Mouse (Mus musculus) limb, embryonic 12.5 days (tissue): ENCODE data around the gene Cdh6. TPM values are rescaled to one million over a fixed set of nuclear protein-coding genes. Genes with fewer than 3 reads are reported as not detected.

ENCODE experiments used
- ATAC-seq: fragments of 200-750 bp; cut with Nextera tagmentation; 2 replicates; pipeline ENCODE4 v1.8.0; 2017; ENCODE audit warnings: low read depth, moderate TSS enrichment; ENCODE audit not compliant: insufficient number of reproducible peaks, insufficient read depth, low FRiP score, low TSS enrichment
- H3K27ac ChIP-seq: fragments of 300-500 bp; sonication (generic); 2 replicates; pipeline ENCODE4 v1.5.1; 2016; ENCODE audit warnings: mild to moderate bottlenecking, moderate library complexity
- H3K27me3 ChIP-seq: fragments of 300-500 bp; sonication (generic); 2 replicates; pipeline ENCODE4 v1.6.1; 2016; ENCODE audit warnings: mild to moderate bottlenecking, moderate library complexity
- H3K36me3 ChIP-seq: fragments of 300-500 bp; sonication (generic); 2 replicates; pipeline ENCODE4 v1.6.1; 2016; ENCODE audit warnings: mild to moderate bottlenecking, moderate library complexity
- H3K4me1 ChIP-seq: fragments of 300-500 bp; sonication (generic); replicated peaks from 2 replicates; pipeline ENCODE4 v1.6.1; 2016
- H3K4me2 ChIP-seq: fragments of 300-500 bp; sonication (generic); 2 replicates; pipeline ENCODE4 v1.6.1; 2016; ENCODE audit warnings: mild to moderate bottlenecking, moderate library complexity
- H3K4me3 ChIP-seq: fragments of 300-500 bp; sonication (generic); replicated peaks from 2 replicates; pipeline ENCODE4 v1.5.1; 2016; ENCODE audit warnings: mild to moderate bottlenecking
- H3K9ac ChIP-seq: fragments of 300-500 bp; sonication (generic); replicated peaks from 2 replicates; pipeline ENCODE4 v1.6.1; 2016; ENCODE audit warnings: mild to moderate bottlenecking, moderate library complexity
- H3K9me3 ChIP-seq: fragments of 300-500 bp; sonication (generic); 2 replicates; pipeline ENCODE4 v1.6.1; 2016; ENCODE audit warnings: mild to moderate bottlenecking, moderate library complexity
- WGBS: fragments of 180-500 bp; shearing (Covaris S2); methylation state at CpG from one replicate; pipeline ENCODE4 v1.1.7; 2016; 5-methylcytosine and 5-hydroxymethylcytosine counted together
- polyA plus RNA-seq: library from polyadenylated mRNA; unstranded; fragments of >200 nt; fragmentation: Nextera tagmentation; extraction: Ambion mirVana; gene quantifications from 2 replicates; pipeline ENCODE4 v1.2.1, GENCODE M21; 2016

The Cdh6 gene
- polyA plus RNA-seq, 1 experiment from 2014 or later = 6.3 TPM

DNA sequence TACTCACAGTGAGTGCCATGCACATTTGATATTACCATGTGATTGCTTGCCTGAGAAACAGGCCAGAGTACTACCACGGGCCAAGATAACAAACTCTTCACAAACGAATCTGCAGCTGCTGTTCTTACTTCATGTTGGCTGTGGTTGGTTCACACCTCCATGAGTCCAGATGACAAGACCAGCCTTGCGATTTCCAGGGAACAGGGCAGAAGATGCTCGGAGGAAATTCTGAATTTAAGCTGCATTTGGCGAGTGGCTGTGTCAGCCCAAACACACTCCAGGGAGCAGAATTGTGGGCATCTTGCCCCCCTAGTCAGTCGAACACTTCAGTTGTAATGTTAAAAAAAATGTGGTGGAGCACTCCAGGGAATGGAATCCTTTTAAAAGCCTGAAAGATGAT lies 18.1 kb downstream of the Cdh6 start:
- H3K27ac ChIP-seq = no peak overlapping the region
- WGBS = 79% methylated on average over 6 of the region's 6 CpGs
- H3K4me1 ChIP-seq = no peaks in the 10 kb centered on the region
- H3K36me3 ChIP-seq = no peaks in the 10 kb centered on the region
- no peaks in the 10 kb centered on the region for H3K27me3 ChIP-seq
- no peak overlapping the region for H3K4me2 ChIP-seq
- no peak overlapping the region for H3K9ac ChIP-seq
- no peak overlapping the region for H3K4me3 ChIP-seq
- ATAC-seq = no peak
- no peaks in the 10 kb centered on the region for H3K9me3 ChIP-seq

GRCm38 (mm10) chr15:13141983-13142382 lies 31.5 kb downstream of the Cdh6 start:
- H3K36me3 ChIP-seq = no peaks in the 10 kb centered on the region
- no peak overlapping the region for H3K9ac ChIP-seq
- no peak overlapping the region for H3K27ac ChIP-seq
- H3K27me3 ChIP-seq = no peaks in the 10 kb centered on the region
- H3K9me3 ChIP-seq = no peaks in the 10 kb centered on the region
- WGBS = 76% methylated on average over 4 of the region's 4 CpGs
- ATAC-seq = no peak
- H3K4me1 ChIP-seq = no peaks in the 10 kb centered on the region
- H3K4me3 ChIP-seq = no peak overlapping the region
- no peak overlapping the region for H3K4me2 ChIP-seq

DNA sequence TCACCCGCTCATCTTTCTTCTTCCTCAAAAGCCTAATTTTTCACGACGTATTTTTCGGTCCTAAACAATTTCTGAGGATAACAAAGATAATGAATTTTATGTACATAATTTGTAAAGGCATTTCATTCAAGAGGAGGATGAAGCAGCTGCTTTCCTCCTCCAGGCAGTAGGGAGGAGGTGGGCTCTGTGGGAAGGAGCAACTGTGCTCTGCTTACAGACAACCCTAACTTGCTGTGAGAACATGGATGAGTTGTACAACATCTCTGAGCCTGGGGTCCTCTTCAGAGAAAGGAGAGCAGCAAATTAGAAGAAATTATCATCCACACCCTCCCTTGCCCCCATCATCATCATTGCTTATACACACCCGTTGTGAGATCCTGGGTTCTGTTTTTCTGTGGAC lies 33.8 kb downstream of the Cdh6 start:
- 78% methylated on average over 5 of the region's 5 CpGs for WGBS
- Histone ChIP-seq H3K4me3 (no peak overlapping the region), H3K36me3 (no peaks in the 10 kb centered on the region), H3K9me3 (no peaks in the 10 kb centered on the region), H3K9ac (no peak overlapping the region), H3K27ac (no peak overlapping the region), H3K27me3 (no peaks in the 10 kb centered on the region), H3K4me1 (no peaks in the 10 kb centered on the region), H3K4me2 (no peak overlapping the region)
- ATAC-seq = no peak

- Histone ChIP-seq H3K4me3 (no peak overlapping the region), H3K27me3 (no peaks in the 10 kb centered on the region), H3K36me3 (no peaks in the 10 kb centered on the region), H3K27ac (no peak overlapping the region), H3K4me1 (no peaks in the 10 kb centered on the region), H3K9me3 (no peaks in the 10 kb centered on the region), H3K4me2 (no peak overlapping the region), H3K9ac (no peak overlapping the region)
- 84% methylated on average over 6 of the region's 6 CpGs for WGBS
- no peak for ATAC-seq
Observed at GRCm38 (mm10) chr15:13137166-13137565, 36.3 kb downstream of the Cdh6 start.

- 66% methylated on average over 1 of the region's 1 CpGs for WGBS
- Histone ChIP-seq H3K4me1 (no peaks in the 10 kb centered on the region), H3K27ac (no peak overlapping the region), H3K4me2 (no peak overlapping the region), H3K9ac (no peak overlapping the region), H3K9me3 (no peaks in the 10 kb centered on the region), H3K4me3 (no peak overlapping the region), H3K36me3 (no peaks in the 10 kb centered on the region), H3K27me3 (no peaks in the 10 kb centered on the region)
- ATAC-seq = no peak
Observed at GRCm38 (mm10) chr15:13134086-13134485, 39.4 kb downstream of the Cdh6 start.

- ATAC-seq = no peak
- no peaks in the 10 kb centered on the region for H3K4me1 ChIP-seq
- H3K27me3 ChIP-seq = no peaks in the 10 kb centered on the region
- H3K9me3 ChIP-seq = no peaks in the 10 kb centered on the region
- H3K36me3 ChIP-seq = no peaks in the 10 kb centered on the region
- no peak overlapping the region for H3K9ac ChIP-seq
- H3K4me3 ChIP-seq = no peak overlapping the region
- no peak overlapping the region for H3K27ac ChIP-seq
- WGBS = 93% methylated on average over 8 of the region's 8 CpGs
- H3K4me2 ChIP-seq = no peak overlapping the region
Observed at GRCm38 (mm10) chr15:13133370-13133769, 40.1 kb downstream of the Cdh6 start.

DNA sequence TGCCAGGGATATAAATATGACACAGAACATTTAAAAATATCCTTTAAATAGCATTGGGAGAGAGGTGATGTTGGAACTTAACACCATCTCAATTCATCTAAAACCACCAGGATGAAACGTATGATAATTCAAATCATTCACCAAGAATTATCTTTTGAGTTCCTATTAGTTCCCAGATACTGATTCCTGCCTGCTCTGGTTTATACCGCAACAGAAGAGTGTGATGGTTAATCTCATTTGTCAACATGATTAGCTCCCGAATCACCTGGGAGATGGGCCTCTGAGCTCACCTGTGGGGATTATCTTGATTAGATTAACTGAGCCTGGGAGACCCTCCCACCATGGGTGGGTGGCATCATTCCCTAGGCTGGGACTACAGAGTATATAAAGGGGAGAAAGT lies 41.0 kb downstream of the Cdh6 start:
- H3K4me2 ChIP-seq = no peak overlapping the region
- H3K27me3 ChIP-seq = no peaks in the 10 kb centered on the region
- 91% methylated on average over 3 of the region's 3 CpGs for WGBS
- no peak overlapping the region for H3K9ac ChIP-seq
- H3K27ac ChIP-seq = no peak overlapping the region
- H3K4me1 ChIP-seq = no peaks in the 10 kb centered on the region
- H3K4me3 ChIP-seq = no peak overlapping the region
- H3K36me3 ChIP-seq = no peaks in the 10 kb centered on the region
- no peak for ATAC-seq
- no peaks in the 10 kb centered on the region for H3K9me3 ChIP-seq

DNA sequence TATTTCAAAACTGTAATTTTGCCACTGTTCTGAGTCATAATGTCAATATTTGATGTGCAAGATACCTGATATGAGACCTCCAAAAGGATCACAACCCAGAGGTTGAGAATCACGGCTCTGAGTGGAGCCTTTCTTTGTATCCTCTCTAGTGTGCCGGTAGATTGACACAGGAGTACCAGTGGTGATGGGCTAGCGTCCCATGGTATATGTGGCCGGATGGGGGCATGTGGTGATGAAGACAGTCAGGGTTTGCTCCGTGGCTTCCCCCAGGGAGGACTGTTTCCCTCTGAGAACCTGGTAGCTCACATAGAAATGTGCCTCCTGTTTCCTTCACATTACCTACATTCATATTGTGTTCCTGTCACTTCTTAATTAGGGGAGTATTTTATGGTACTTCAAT lies 43.2 kb downstream of the Cdh6 start:
- Histone ChIP-seq H3K4me3 (no peak overlapping the region), H3K4me1 (no peaks in the 10 kb centered on the region), H3K9ac (no peak overlapping the region), H3K27ac (no peak overlapping the region), H3K36me3 (no peaks in the 10 kb centered on the region), H3K9me3 (no peaks in the 10 kb centered on the region), H3K27me3 (no peaks in the 10 kb centered on the region), H3K4me2 (no peak overlapping the region)
- ATAC-seq = no peak
- WGBS = 75% methylated on average over 5 of the region's 5 CpGs

DNA sequence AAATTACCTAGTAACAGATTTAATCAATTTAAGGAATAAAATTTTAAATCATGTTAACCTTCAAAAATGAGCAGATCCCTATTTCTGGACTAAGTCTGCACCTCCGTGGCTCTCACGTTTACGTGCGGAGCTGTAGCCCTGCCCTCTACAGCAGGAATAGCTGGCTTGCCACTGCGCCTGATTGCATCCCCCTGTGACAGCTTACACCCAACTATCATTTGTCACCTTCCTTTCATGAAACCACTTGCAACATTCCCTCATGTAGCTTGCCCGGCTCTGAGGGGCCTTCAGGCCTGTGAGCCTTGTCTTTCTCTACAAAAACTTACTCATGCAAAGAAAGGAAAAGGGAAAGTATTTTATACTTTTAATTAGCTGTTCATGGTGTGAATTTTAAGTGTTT lies 73.1 kb downstream of the Cdh6 start:
- Histone ChIP-seq H3K4me3 (no peak overlapping the region), H3K27ac (no peak overlapping the region), H3K9me3 (no peaks in the 10 kb centered on the region), H3K9ac (no peak overlapping the region), H3K4me1 (no peaks in the 10 kb centered on the region), H3K27me3 (no peaks in the 10 kb centered on the region), H3K4me2 (no peak overlapping the region), H3K36me3 (no peaks in the 10 kb centered on the region)
- no peak for ATAC-seq
- WGBS = 50% methylated on average over 6 of the region's 6 CpGs

DNA sequence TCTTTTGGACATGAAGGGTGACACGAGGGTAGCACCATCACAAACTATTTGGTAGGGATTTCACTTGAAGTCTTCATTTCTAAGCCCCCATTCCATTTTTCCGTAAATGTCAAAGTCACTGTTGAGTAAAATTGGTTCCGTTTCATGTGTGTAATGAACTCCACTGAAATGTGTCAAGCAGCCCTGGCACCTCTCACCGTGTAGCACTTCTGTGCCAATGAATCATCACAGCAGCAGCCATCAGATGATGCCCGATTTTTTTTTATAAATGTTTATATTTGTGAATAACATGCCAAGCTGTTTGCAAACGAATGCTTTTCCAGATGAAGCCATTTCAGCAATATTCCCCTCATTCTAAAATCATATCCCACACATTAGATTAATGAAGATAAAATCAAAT lies 75.6 kb downstream of the Cdh6 start:
- Histone ChIP-seq H3K4me2 (no peak overlapping the region), H3K27me3 (no peaks in the 10 kb centered on the region), H3K9me3 (no peaks in the 10 kb centered on the region), H3K4me3 (no peak overlapping the region), H3K27ac (no peak overlapping the region), H3K4me1 (no peaks in the 10 kb centered on the region), H3K36me3 (no peaks in the 10 kb centered on the region), H3K9ac (no peak overlapping the region)
- 76% methylated on average over 6 of the region's 6 CpGs for WGBS
- no peak for ATAC-seq

DNA sequence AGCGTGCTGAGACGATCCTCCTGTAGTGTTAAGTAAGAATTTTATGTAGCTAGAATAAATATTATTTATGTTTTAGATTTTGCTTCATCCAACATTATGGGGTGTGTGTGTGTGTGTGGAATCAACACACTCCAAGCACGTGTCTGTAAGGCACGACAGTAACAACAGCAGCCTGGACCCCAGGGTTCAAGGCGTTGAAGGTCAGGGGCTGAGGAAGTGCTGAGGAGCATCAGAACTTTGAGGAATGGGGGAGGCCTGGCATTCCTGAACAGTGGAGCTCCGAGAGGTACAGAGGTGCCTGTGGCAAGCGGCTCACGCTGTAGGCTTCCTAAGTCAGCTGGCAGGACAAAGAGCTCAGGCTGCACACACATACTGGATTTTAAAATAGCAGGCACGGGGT lies 78.1 kb downstream of the Cdh6 start:
- H3K4me3 ChIP-seq = no peak overlapping the region
- H3K4me2 ChIP-seq = no peak overlapping the region
- no peak overlapping the region for H3K27ac ChIP-seq
- H3K9me3 ChIP-seq = no peaks in the 10 kb centered on the region
- no peak for ATAC-seq
- no peaks in the 10 kb centered on the region for H3K4me1 ChIP-seq
- H3K9ac ChIP-seq = no peak overlapping the region
- H3K27me3 ChIP-seq = no peaks in the 10 kb centered on the region
- WGBS = 69% methylated on average over 9 of the region's 9 CpGs
- H3K36me3 ChIP-seq = no peaks in the 10 kb centered on the region

- Histone ChIP-seq H3K9ac (no peak overlapping the region), H3K4me3 (no peak overlapping the region), H3K4me1 (no peaks in the 10 kb centered on the region), H3K4me2 (no peak overlapping the region), H3K9me3 (no peaks in the 10 kb centered on the region), H3K36me3 (no peaks in the 10 kb centered on the region), H3K27me3 (no peaks in the 10 kb centered on the region), H3K27ac (no peak overlapping the region)
- no peak for ATAC-seq
- 77% methylated on average over 7 of the region's 7 CpGs for WGBS
Observed at GRCm38 (mm10) chr15:13094881-13095256, 78.6 kb downstream of the Cdh6 start.
